ENCODE assay signal across 8 mouse cellular contexts in the genomic region with DNA sequence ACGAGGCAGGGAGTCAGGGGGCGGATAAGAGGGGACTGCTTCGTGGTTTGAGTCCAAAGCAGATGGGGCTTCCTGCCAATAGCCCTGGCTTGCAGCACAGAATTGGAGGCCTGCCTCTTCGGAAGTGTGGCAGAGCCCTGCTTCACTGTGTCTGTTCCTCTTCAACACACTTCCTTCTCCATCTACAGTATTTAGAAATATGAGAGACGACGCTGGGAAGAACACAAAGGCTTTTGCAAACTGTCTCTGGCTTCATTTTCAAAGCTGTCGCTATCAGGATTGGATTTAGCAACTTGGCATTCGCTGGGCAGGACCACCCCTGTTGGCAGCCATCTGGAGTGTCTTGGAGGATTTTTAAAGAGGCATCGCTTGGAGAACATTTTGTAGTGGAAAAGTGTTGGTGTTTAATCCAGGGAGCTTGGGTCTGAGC.
DNase-seq lines count a peak whose midpoint lies in the region; ATAC-seq and TF ChIP-seq lines count a peak whose summit lies in the region.

No protein-coding gene starts in this region.

- DNase-seq in hindbrain, embryonic 11.5 days (ENCODE audit: low spot score): no peak
- DNase-seq in cerebellum, adult 2 months: peak; percentile 70 to 73
- no peak for DNase-seq in gastrocnemius, postnatal 25 days
- no peak for DNase-seq in adrenal gland, postnatal 36 days

- no peaks in the 10 kb centered on the region for H3K27me3 ChIP-seq in hindbrain, embryonic 15.5 days
- no peaks in the 10 kb centered on the region for H3K27me3 ChIP-seq in hindbrain, embryonic 11.5 days (ENCODE audit: control insufficient read depth, insufficient read depth, low read length)
- H3K27me3 ChIP-seq in cerebellum, adult 2 months (ENCODE audit: control insufficient read depth, insufficient read depth, low read length): no peaks in the 10 kb centered on the region
- H3K27me3 ChIP-seq in limb, embryonic 15.5 days: no peaks in the 10 kb centered on the region
- H3K27me3 ChIP-seq in stomach, embryonic 16.5 days (ENCODE audit: control insufficient read depth, insufficient read depth, low read length): no peaks in the 10 kb centered on the region

- ATAC-seq in hindbrain, embryonic 15.5 days (ENCODE audit: low FRiP score, low read depth): peak; percentile 79
- ATAC-seq in hindbrain, embryonic 11.5 days (ENCODE audit: low FRiP score): no peak
- peak; percentile 66 for ATAC-seq in granulocyte monocyte progenitor cell, adult 5-6 weeks (replicated peaks; ENCODE audit: poor library complexity, severe bottlenecking)
- no peak for ATAC-seq in limb, embryonic 15.5 days (ENCODE audit: insufficient number of reproducible peaks, low FRiP score, low TSS enrichment, low read depth)
- ATAC-seq in stomach, embryonic 16.5 days (ENCODE audit: insufficient read depth, low FRiP score): peak; percentile 40; the same call in 1 of the 2 replicates

- TF ChIP-seq POLR2A in cerebellum, adult 2 months (IDR thresholded peaks at IDR 0.05; ENCODE audit: borderline replicate concordance, insufficient read depth, low read length): no peak

- peaks cover 16% of the 10 kb centered on the region for H3K4me1 ChIP-seq in hindbrain, embryonic 15.5 days (replicated peaks)
- H3K4me1 ChIP-seq in hindbrain, embryonic 11.5 days (replicated peaks; ENCODE audit: control insufficient read depth, insufficient read depth, low read length): no peaks in the 10 kb centered on the region; the same call in 1 of the 2 replicates
- peaks cover 12% of the 10 kb centered on the region; the same call in 1 of the 2 replicates for H3K4me1 ChIP-seq in cerebellum, adult 2 months (ENCODE audit: control insufficient read depth, insufficient read depth, low read length)
- H3K4me1 ChIP-seq in limb, embryonic 15.5 days: peaks cover 14% of the 10 kb centered on the region
- H3K4me1 ChIP-seq in stomach, embryonic 16.5 days (ENCODE audit: control insufficient read depth, insufficient read depth, low read length): no peaks in the 10 kb centered on the region

- WGBS in hindbrain, embryonic 15.5 days: 56% methylated on average over 9 of the region's 9 CpGs
- 84% methylated on average over 9 of the region's 9 CpGs for WGBS in hindbrain, embryonic 11.5 days
- 5% methylated on average over 9 of the region's 9 CpGs for WGBS in cerebellum, adult 2 months
- 44% methylated on average over 9 of the region's 9 CpGs for WGBS in limb, embryonic 15.5 days
- WGBS in stomach, embryonic 16.5 days: 44% methylated on average over 9 of the region's 9 CpGs

- peak overlapping the region; percentile 73 for H3K27ac ChIP-seq in hindbrain, embryonic 15.5 days (replicated peaks)
- H3K27ac ChIP-seq in hindbrain, embryonic 11.5 days (ENCODE audit: low read depth, low read length): no peak overlapping the region
- 0 out of 2 replicates have a peak overlapping the region, but pooled peaks have one; percentile 12 for H3K27ac ChIP-seq in cerebellum, adult 2 months (ENCODE audit: insufficient read depth, low read length)
- H3K27ac ChIP-seq in limb, embryonic 15.5 days: peak overlapping the region; percentile 24; the same call in 1 of the 2 replicates
- peak overlapping the region; percentile 21; the same call in 1 of the 2 replicates for H3K27ac ChIP-seq in stomach, embryonic 16.5 days (ENCODE audit: low read length)

- TF ChIP-seq CTCF in cerebellum, adult 2 months (IDR thresholded peaks at IDR 0.05; ENCODE audit: borderline replicate concordance, insufficient read depth, low read depth, low read length): no peak

- H3K4me3 ChIP-seq in hindbrain, embryonic 15.5 days: no peak overlapping the region
- H3K4me3 ChIP-seq in hindbrain, embryonic 11.5 days (ENCODE audit: low read depth, low read length): no peak overlapping the region
- H3K4me3 ChIP-seq in cerebellum, adult 2 months (replicated peaks; ENCODE audit: insufficient read depth, low read depth, low read length): no peak overlapping the region
- no peak overlapping the region for H3K4me3 ChIP-seq in limb, embryonic 15.5 days
- no peak overlapping the region for H3K4me3 ChIP-seq in stomach, embryonic 16.5 days (replicated peaks; ENCODE audit: low read length)

- H3K36me3 ChIP-seq in hindbrain, embryonic 15.5 days: no peaks in the 10 kb centered on the region
- no peaks in the 10 kb centered on the region for H3K36me3 ChIP-seq in hindbrain, embryonic 11.5 days (ENCODE audit: control insufficient read depth, insufficient read depth, low read length)
- no peaks in the 10 kb centered on the region for H3K36me3 ChIP-seq in limb, embryonic 15.5 days
- no peaks in the 10 kb centered on the region for H3K36me3 ChIP-seq in stomach, embryonic 16.5 days (ENCODE audit: control insufficient read depth, insufficient read depth, low read length)

- no peak overlapping the region for H3K4me2 ChIP-seq in hindbrain, embryonic 15.5 days
- H3K4me2 ChIP-seq in hindbrain, embryonic 11.5 days (replicated peaks; ENCODE audit: low read depth, low read length): no peak overlapping the region
- H3K4me2 ChIP-seq in limb, embryonic 15.5 days: no peak overlapping the region
- peak overlapping the region; percentile 25; the same call in 1 of the 2 replicates for H3K4me2 ChIP-seq in stomach, embryonic 16.5 days (ENCODE audit: low read depth, low read length)

- no peak overlapping the region for H3K9ac ChIP-seq in hindbrain, embryonic 15.5 days
- H3K9ac ChIP-seq in hindbrain, embryonic 11.5 days (ENCODE audit: low read depth, low read length): no peak overlapping the region
- no peak overlapping the region for H3K9ac ChIP-seq in limb, embryonic 15.5 days
- no peak overlapping the region for H3K9ac ChIP-seq in stomach, embryonic 16.5 days (ENCODE audit: low read length)

- no peaks in the 10 kb centered on the region for H3K9me3 ChIP-seq in hindbrain, embryonic 15.5 days
- no peaks in the 10 kb centered on the region for H3K9me3 ChIP-seq in hindbrain, embryonic 11.5 days (ENCODE audit: control insufficient read depth, low read length)
- no peaks in the 10 kb centered on the region for H3K9me3 ChIP-seq in limb, embryonic 15.5 days
- H3K9me3 ChIP-seq in stomach, embryonic 16.5 days (replicated peaks; ENCODE audit: control insufficient read depth, low read length): no peaks in the 10 kb centered on the region

Comparison
In these comparisons a context has a peak if more than half of its experiments do, and no peak if none do; other contexts are left out.
1. ATAC-seq: peak in hindbrain, embryonic 15.5 days (single experiment), granulocyte monocyte progenitor cell, adult 5-6 weeks (single experiment) and stomach, embryonic 16.5 days (single experiment); none in hindbrain, embryonic 11.5 days (single experiment) and limb, embryonic 15.5 days (single experiment).
2. DNase-seq: peak in cerebellum, adult 2 months (2 of 2); none in hindbrain, embryonic 11.5 days (single experiment), gastrocnemius, postnatal 25 days (single experiment) and adrenal gland, postnatal 36 days (0 of 2).